Mouse (Mus musculus): ENCODE measurements around the gene Atp11a. TPM values are rescaled to one million over a fixed set of nuclear protein-coding genes. Genes with fewer than 3 reads are reported as not detected.

Atp11a gene
- total RNA-seq, 2 experiments from 2014 or later = 51.3 to 66.1 TPM

GRCm38 (mm10) chr8:12775302-12775975 is 18.6 kb downstream of the Atp11a start:
- Histone ChIP-seq H3K27ac (no peak overlapping the region), H3K4me3 (no peak overlapping the region)
- DNase-seq (ENCODE audit: low spot score in 2 of 2) = no peak
- TF ChIP-seq CTCF (conservative IDR thresholded peaks at IDR 0.05) = no peak

- no peak for TF ChIP-seq CTCF (conservative IDR thresholded peaks at IDR 0.05)
- H3K27ac ChIP-seq = no peak overlapping the region
Observed at GRCm38 (mm10) chr8:12776166-12776565, 19.4 kb downstream of the Atp11a start.

GRCm38 (mm10) chr8:12777171-12777570 is 20.4 kb downstream of the Atp11a start:
- no peak for DNase-seq (ENCODE audit: low spot score in 2 of 2)

More at GRCm38 (mm10) chr8:12776166-12776565, 19.4 kb downstream of the Atp11a start:
- no peak overlapping the region for H3K4me3 ChIP-seq
- no peak for DNase-seq (ENCODE audit: low spot score in 2 of 2)

DNA sequence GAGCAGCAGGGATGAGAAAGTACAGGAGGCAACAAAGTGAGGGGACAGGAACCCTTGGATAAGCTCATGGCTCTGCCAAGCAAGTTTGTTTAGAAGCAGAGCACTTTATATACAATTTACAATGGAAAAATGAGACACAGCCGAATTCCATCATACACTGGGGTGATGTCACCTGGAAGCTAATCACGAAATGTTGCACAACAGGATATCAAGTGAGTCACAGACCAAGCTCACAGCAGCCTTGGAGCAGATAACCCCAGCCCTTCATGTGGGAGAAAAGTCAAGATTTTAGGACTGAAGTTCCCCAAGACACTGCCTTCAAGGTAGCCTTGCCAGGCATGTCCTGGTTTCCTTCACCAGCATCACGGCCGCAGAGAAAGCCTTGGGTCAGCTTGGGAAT is 22.7 kb downstream of the Atp11a start:
- DNase-seq (ENCODE audit: low spot score in 2 of 2) = no peak
- H3K4me3 ChIP-seq = no peak overlapping the region
- H3K27ac ChIP-seq = no peak overlapping the region
- no peak for TF ChIP-seq CTCF (conservative IDR thresholded peaks at IDR 0.05)

More at GRCm38 (mm10) chr8:12777171-12777570, 20.4 kb downstream of the Atp11a start:
- TF ChIP-seq CTCF (conservative IDR thresholded peaks at IDR 0.05) = no peak
- H3K4me3 ChIP-seq = no peak overlapping the region
- H3K27ac ChIP-seq = no peak overlapping the region

- Histone ChIP-seq H3K4me3 (no peak overlapping the region), H3K27ac (peak overlapping the region; percentile 5; the same call in 1 of the 2 replicates)
- no peak for TF ChIP-seq CTCF (conservative IDR thresholded peaks at IDR 0.05)
- peak in 1 of 2 experiments; percentile 29 for DNase-seq (ENCODE audit: low spot score in 2 of 2)
Observed at GRCm38 (mm10) chr8:12785508-12785907, 28.7 kb downstream of the Atp11a start.

- TF ChIP-seq CTCF (conservative IDR thresholded peaks at IDR 0.05) = no peak
- Histone ChIP-seq H3K27ac (peak overlapping the region; percentile 47; the same call in 1 of the 2 replicates), H3K4me3 (no peak overlapping the region)
- DNase-seq (ENCODE audit: low spot score in 2 of 2) = no peak
Observed at GRCm38 (mm10) chr8:12786261-12786957, 29.6 kb downstream of the Atp11a start.

DNA sequence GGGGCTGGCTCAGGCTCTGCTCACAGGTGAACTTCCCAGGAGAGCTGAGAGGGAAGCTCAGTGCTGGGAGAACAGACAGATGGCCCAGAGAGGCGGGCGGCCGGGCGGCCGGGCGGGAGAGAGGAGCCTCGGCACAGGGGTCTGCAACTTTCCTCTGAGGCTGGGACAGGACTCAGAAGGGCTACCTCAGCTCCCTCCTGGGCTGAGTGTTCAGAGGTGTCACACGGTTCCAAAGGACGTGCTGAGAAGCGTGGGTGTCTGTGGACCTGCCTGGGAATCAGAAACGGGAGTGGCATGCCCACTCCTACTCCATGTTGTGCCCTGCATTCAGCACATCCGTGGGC is 30.1 kb downstream of the Atp11a start:
- no peak for TF ChIP-seq CTCF (conservative IDR thresholded peaks at IDR 0.05)
- Histone ChIP-seq H3K4me3 (no peak overlapping the region), H3K27ac (peak overlapping the region; percentile 47; the same call in 1 of the 2 replicates)
- DNase-seq (ENCODE audit: low spot score in 2 of 2) = no peak

DNA sequence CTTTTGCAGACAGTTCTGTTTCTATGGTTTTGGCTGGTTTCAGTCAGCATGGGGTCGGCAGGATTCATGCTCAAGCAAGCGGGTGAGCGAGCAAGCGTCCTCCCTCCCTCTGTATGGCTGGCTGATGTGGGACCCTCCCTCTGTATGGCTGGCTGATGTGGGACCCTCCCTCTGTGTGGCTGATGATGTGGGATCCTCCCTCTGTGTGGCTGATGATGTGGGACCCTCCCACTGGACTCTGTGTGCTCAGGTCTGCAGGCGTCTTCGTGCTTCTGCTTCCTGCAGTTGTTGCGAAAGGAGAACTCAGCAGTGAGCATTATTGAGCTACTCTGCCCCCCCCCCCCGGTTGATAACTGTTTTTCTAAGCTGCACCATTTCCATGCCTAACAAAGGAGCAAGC is 30.6 kb downstream of the Atp11a start:
- DNase-seq (ENCODE audit: low spot score in 2 of 2) = no peak
- Histone ChIP-seq H3K27ac (no peak overlapping the region), H3K4me3 (no peak overlapping the region)
- TF ChIP-seq CTCF (conservative IDR thresholded peaks at IDR 0.05) = no peak

- Histone ChIP-seq H3K4me3 (no peak overlapping the region), H3K27ac (no peak overlapping the region)
- TF ChIP-seq CTCF (conservative IDR thresholded peaks at IDR 0.05) = no peak
- no peak for DNase-seq (ENCODE audit: low spot score in 2 of 2)
Observed at GRCm38 (mm10) chr8:12788695-12789094, 31.9 kb downstream of the Atp11a start.

DNA sequence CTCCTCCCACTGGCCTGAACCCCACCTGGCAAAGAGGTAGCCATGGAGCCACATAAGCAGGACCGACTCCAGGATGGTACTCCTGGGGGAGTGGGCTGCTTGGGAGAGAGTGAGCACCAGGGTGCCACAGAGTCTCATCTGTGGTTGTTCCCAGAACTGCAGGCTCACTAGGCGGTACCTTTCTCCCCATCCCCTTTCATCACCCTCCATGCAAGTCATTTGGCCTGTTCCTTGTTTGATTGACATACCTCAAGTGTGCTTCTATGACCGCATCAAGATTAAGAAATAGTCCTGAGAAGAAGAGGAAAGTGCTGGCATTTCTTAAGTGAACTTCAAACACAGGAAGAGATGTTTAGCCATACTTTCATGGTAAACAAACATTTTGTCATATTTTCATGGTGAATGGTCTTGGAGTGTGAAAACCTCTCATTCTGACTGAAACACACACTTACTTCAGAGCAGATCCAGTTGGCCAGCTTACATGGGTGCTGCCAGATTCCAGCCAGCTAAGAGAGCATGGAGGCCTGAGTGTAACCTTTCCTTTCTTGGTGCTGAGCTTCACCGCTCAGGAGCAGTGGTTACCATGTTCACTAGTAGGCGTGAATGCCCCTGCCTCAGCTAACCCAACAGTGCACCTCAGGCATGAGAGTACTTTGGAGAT is 38.3 kb downstream of the Atp11a start:
- H3K4me3 ChIP-seq = no peak overlapping the region
- no peak for DNase-seq (ENCODE audit: low spot score in 2 of 2)
- no peak overlapping the region for H3K27ac ChIP-seq
- TF ChIP-seq CTCF (conservative IDR thresholded peaks at IDR 0.05) = no peak

DNA sequence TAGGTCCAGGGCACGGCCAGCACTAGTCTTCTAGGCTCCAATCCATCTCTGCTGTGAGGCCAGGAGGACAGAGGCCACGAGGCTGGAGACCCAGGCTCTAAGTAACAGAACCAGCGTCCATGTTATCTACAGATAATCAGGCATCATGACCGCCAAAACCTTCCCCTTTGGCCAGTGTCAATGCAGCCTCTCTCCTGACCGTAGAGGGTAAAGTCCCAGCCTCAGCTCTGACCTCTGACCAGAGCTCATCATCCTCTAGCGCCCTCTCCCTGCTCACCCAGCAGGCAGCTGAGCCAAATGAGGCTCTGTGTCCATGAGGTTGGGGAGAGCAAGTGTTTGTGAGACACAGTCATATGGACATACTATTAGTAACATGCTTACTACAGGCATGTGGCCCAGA is 42.3 kb downstream of the Atp11a start:
- no peak for DNase-seq (ENCODE audit: low spot score in 2 of 2)
- Histone ChIP-seq H3K27ac (no peak overlapping the region), H3K4me3 (no peak overlapping the region)
- TF ChIP-seq CTCF (conservative IDR thresholded peaks at IDR 0.05) = no peak

DNA sequence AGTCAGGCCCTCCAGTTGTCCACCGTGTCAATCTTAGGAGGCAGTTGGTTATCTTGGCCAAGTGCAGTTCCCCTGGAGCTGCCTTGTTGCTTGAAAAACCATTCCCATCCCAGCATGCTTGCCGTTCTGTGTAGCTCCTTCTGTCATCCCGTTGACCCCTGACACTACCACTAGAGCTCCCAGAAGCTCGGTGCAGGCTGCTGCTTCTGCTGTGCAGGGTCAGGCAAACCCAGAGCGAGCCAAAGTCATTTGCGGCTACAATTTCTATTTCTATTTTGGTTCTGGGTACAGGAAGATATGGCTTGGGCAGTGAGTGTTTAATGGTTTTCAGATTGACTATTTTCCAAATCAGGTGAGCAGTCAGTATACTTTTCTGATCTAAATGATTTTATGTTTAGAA is 43.0 kb downstream of the Atp11a start:
- no peak overlapping the region for H3K27ac ChIP-seq
- no peak overlapping the region for H3K4me3 ChIP-seq
- DNase-seq (ENCODE audit: low spot score in 2 of 2) = no peak
- TF ChIP-seq CTCF (conservative IDR thresholded peaks at IDR 0.05) = no peak

DNA sequence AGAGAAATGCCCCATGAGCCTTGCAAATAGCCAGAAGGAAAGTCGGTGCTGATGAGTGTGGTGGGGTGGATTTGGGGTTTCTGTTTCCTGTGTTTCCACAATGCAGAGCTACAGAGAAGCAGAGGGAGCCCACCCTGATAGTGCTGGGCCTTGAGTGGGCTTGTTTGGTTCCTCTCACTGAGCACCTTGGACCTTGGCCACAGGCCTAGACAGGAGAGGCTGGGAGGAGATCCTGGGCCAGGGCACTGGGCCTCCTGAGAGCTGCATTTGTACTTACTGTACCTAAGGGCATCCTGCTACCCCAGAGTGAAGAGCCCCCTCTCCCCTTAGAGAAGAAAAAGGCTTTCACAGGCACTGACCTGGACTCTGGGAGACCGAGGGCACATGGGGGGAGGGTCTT is 43.4 kb downstream of the Atp11a start:
- no peak for DNase-seq (ENCODE audit: low spot score in 2 of 2)
- H3K27ac ChIP-seq = no peak overlapping the region
- TF ChIP-seq CTCF (conservative IDR thresholded peaks at IDR 0.05) = no peak
- H3K4me3 ChIP-seq = no peak overlapping the region

All from layer of hippocampus, adult 2 months (tissue).